Mouse (Mus musculus): ENCODE data around the gene Morc3. TPM values are rescaled to one million over a fixed set of nuclear protein-coding genes. Genes with fewer than 3 reads are reported as not detected.
A peak's percentile ranks its signal among the peaks of the same experiment; 100 is the strongest.

Gene Morc3
- total RNA-seq, 2 experiments from 2014 or later = 31.7 to 35.9 TPM

DNA sequence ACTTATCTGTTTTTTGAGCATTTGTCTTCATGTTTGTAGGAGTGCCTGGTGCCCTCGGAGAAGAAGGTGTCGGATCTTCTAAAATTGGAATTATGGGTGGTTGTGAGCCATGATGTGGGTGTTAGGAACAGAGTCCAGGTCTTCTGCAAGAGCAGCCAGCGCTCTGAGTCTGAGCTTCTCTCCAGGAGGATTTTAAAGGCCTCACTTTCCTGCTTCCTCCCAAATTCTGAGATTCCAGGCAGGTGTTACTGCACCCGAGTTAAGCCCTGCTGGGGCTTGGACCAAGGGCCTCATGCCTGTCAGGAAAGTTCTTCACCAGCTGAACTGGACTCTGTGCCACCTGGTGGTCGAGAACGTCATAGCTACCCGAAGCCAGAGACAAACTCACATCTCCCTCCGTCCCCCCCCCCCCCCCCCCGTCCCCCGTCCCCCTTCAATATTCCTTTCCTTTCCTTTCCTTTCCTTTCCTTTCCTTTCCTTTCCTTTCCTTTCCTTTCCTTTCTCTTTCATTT, 83.5 kb downstream of the Morc3 start:
- intact Hi-C loops (cut with DNase I) = loop anchor here (5.0 to 10.0 kb wide), 2 partner anchors 342 to 419 kb away; no protein-coding TSS in a partner anchor
- DNase-seq (ENCODE audit: low spot score in 2 of 2) = peak; percentile 29 to 33

DNA sequence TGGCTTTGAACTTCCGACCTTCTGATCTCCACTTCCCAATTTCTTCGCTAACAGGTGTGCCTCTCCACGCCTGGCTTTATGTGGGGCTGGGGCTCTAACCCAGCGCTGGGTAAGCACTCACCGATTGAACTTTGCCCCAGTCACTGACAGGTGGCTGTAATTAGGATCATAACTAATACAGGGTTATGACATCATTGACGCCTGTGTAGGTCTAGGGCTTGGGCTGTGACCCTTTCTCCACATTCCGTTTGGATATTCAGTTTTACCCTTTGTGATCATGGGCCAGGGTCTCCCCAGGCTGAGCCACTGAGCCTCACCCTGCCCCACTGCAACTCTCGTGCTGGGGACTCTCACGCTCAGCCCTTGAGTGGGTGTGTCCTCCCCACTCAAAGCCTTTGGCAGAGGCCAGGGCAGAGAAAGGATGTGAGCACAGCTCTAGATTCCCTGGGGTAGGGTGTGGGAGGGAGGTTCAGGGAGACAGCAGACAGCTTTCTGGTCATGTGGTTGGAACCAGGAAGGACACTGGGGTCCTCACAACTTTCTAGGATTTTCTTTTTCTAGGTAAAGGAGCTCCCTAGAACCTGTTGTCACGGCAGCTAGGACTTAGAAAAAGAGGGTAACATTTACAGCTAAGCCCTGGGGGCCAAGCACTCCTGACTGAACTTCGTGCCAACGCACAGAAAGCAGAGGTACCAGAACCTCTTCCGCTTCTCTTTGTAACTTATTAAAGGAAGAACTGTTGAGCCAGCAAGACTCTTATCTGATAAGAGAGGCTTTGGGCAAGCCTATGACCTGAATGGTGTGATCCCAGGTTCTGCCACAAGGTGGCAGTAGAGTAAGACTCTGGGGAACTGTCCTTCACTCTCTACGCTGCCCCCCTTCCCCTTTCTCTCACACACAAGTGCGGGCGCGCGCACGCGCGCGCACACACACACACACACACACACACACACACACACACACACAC, 86.1 kb downstream of the Morc3 start:
- intact Hi-C loops (cut with DNase I) = loop anchor here (5.0 to 10.0 kb wide), 2 partner anchors 339 to 417 kb away; no protein-coding TSS in a partner anchor
- DNase-seq (ENCODE audit: low spot score in 2 of 2) = peak; percentile 81 to 87

DNA sequence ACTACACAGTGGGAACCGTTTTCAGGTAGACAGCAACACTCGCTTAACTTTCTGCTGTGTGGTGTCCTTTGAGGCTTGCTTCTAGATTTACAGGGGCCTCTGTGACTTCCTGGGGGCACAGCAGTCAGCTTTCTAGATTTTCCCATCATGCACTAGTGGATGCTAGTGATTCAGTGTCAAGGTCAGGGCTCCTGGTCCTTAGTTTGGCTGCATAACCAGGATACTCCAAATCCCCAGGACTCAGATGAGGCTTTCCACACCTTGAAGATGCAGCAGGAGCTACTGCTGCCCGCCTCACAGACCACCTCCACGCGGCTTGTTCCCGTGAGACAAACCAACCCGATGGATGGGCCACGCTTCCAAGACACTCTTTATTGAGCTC, 86.7 kb downstream of the Morc3 start:
- DNase-seq (ENCODE audit: low spot score in 2 of 2) = no peak
- intact Hi-C loops (cut with DNase I) = loop anchor here (5.0 to 10.0 kb wide), 2 partner anchors 339 to 416 kb away; no protein-coding TSS in a partner anchor

DNA sequence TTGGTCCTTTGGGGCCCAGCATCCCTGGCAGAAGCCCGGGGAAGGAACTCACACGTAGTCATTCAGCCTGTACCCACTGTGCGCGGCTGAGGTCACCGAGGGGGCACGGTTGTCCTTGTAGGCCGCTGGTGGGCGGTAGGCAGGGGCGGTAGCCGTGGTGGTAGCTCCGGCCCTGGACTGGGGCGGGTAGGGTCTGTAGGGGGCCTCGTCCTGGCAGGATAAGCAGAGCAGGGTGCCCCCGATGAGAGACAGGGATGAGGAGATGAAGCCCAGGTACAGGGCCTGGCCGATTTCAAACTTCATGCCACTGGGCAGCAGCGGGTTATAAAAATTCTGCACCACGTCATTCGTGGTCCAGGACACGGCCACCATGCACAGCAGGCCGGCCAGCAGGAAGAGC, 87.3 kb downstream of the Morc3 start:
- intact Hi-C loops (cut with DNase I) = loop anchor here (5.0 to 10.0 kb wide), 2 partner anchors 338 to 416 kb away; no protein-coding TSS in a partner anchor
- no peak for DNase-seq (ENCODE audit: low spot score in 2 of 2)

DNA sequence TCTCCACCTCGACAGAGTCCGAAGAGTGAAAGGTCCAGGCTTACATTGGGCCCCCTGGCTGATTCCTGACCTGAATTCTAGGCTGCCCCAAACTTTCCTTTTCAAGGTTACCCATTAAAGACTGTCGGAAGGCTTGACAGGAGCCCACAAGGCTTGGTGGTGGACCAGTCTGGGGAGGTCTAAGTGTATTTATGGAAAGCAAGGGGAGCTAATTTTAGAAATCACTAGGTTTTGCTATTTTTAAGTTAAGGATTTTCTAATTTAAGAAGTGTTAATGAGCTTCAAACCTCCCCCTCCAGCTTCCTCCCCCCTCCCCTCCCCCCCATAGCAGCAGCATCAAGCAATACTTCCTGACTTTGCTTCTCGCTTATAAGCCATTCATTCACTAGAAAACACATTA, 88.8 kb downstream of the Morc3 start:
- DNase-seq (ENCODE audit: low spot score in 2 of 2) = no peak
- intact Hi-C loops (cut with DNase I) = no loop called here

DNA sequence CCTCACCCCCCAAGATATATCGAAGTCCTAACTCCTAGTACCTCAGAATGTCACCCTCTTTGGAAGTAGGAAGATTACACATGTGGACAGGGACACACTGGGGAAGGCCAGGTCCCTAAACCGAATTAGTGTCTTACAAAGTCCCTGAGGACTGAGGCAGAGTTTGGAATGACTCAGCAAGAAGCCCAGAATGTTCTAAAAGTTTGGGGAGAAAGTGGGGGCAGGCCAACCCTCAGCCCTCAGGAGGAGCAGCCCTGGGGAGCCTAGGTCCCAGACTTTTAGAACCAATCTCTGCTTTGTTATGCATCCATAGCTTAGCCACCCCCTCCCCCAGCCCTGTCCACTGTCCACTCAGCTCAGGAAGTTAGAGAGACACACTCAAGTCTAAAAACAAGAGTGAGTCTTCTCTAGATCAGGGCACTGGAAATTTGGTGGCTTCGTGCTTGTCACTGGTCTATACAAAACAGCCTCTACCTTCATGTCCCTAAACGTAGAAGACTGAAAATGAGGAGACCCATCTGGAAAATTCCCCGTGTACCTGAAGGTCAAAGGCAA, 91.0 kb downstream of the Morc3 start:
- intact Hi-C loops (cut with DNase I) = no loop called here
- no peak for DNase-seq (ENCODE audit: low spot score in 2 of 2)

DNA sequence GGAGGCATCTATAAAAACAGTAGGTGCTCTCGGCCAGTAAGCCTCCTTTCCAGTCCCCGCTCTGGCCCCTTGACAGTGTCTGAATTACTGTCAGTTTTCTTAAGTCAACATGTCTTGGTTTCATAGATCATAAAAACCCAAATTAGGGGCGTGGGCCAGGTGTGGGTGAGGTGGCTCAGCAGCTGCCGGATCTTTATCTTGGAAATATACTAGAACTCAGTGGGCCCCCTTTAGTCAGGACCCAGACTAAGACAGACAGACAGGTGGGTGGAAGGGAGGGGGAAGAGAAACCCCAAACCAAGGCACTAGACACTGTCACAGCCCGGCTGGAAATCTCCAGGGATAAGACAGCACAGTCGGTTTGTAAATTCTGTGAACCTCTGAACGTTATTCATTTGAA, 91.9 kb downstream of the Morc3 start:
- no peak for DNase-seq (ENCODE audit: low spot score in 2 of 2)
- intact Hi-C loops (cut with DNase I) = no loop called here

Other genes with a start within 250 kb of the Morc3 start
- gene Setd4, start 228.1 kb upstream of the Morc3 start, total RNA-seq (2021) = 10 to 100 TPM in 1 of 2 experiments, 1 to 10 TPM in 1; 9.5 to 10.9 TPM
- 10 to 100 TPM; 64.7 to 68.8 TPM for gene Cbr1, start 226.3 kb upstream of the Morc3 start, total RNA-seq (2021)
- gene Gm5678, start 204.0 kb upstream of the Morc3 start, total RNA-seq (2021) = 1 to 10 TPM; 3.4 to 4.0 TPM
- gene Cbr3, start 148.9 kb upstream of the Morc3 start, total RNA-seq (2021) = 10 to 100 TPM; 16.0 to 19.9 TPM
- gene Dop1b, start 120.2 kb upstream of the Morc3 start, total RNA-seq (2021) = 10 to 100 TPM; 82.1 to 87.0 TPM
- gene Chaf1b, start 51.8 kb downstream of the Morc3 start, total RNA-seq (2021) = 1 to 10 TPM in 1 of 2 experiments, under 1 TPM in 1; 0.78 to 1.4 TPM
- gene Cldn14, start 176.7 kb downstream of the Morc3 start, total RNA-seq (2021) = 1 to 10 TPM; 1.1 to 2.0 TPM